Mouse (Mus musculus) c-Kit-positive CD71-positive TER-119-positive erythroid progenitor cells, embryonic 14.5 days (primary cell): ENCODE data around the gene Doc2g.
A peak's percentile ranks its signal among the peaks of the same experiment; 100 is the strongest.

ENCODE experiments used
- DNase-seq: peaks from one replicate; pipeline ENCODE4 v3.0.0-alpha.2; 2013; ENCODE audit warnings: low spot score

Doc2g gene

GRCm38 (mm10) chr19:3991562-3991961 lies 11.6 kb upstream of the Doc2g start:
- no peak for DNase-seq

GRCm38 (mm10) chr19:3991966-3992365 lies 11.1 kb upstream of the Doc2g start:
- no peak for DNase-seq

- no peak for DNase-seq
These were observed 10.7 kb upstream of the Doc2g start, which contains the start of gene Tbx10 for GRCm38 (mm10) chr19:3992416-3992815. Tbx10 (plus strand) TSS chr19:3992752.

GRCm38 (mm10) chr19:3994932-3995331 lies 8.2 kb upstream of the Doc2g start:
- DNase-seq: no peak

- no peak for DNase-seq
These were observed 7.6 kb upstream of the Doc2g start for GRCm38 (mm10) chr19:3995505-3995904.

- DNase-seq: no peak
These were observed 7.0 kb upstream of the Doc2g start for GRCm38 (mm10) chr19:3996106-3996505.

GRCm38 (mm10) chr19:3996747-3997146 lies 6.4 kb upstream of the Doc2g start:
- DNase-seq: no peak

- DNase-seq: no peak
These were observed 5.9 kb upstream of the Doc2g start for GRCm38 (mm10) chr19:3997231-3997630.

GRCm38 (mm10) chr19:3998335-3998734 lies 4.8 kb upstream of the Doc2g start:
- no peak for DNase-seq

GRCm38 (mm10) chr19:3999121-3999730 lies 3.9 kb upstream of the Doc2g start:
- no peak for DNase-seq

- peak; percentile 98 for DNase-seq
These were observed 2.8 kb upstream of the Doc2g start, which contains the start of the genes Nudt8 and Gm49405 for GRCm38 (mm10) chr19:4000119-4000900. Nudt8 (plus strand) TSS chr19:4000580. Gm49405 (plus strand) TSS chr19:4000626.

GRCm38 (mm10) chr19:4000949-4001525 lies 2.1 kb upstream of the Doc2g start:
- no peak for DNase-seq

- no peak for DNase-seq
These were observed 1.4 kb upstream of the Doc2g start for GRCm38 (mm10) chr19:4001752-4002151.

GRCm38 (mm10) chr19:4003641-4004040 lies 528 bp downstream of the Doc2g start:
- DNase-seq: no peak

GRCm38 (mm10) chr19:4004331-4004730 lies 1.2 kb downstream of the Doc2g start:
- no peak for DNase-seq

GRCm38 (mm10) chr19:4005091-4005490 lies 2.0 kb downstream of the Doc2g start:
- no peak for DNase-seq

GRCm38 (mm10) chr19:4005971-4006370 lies 2.9 kb downstream of the Doc2g start:
- no peak for DNase-seq

- DNase-seq: no peak
These were observed 8.0 kb downstream of the Doc2g start for GRCm38 (mm10) chr19:4011086-4011485.

- peak; percentile 98 for DNase-seq
These were observed 9.4 kb downstream of the Doc2g start, which contains the start of gene Ndufv1 for GRCm38 (mm10) chr19:4012432-4013022. Ndufv1 (minus strand) TSS chr19:4012806.

- DNase-seq: no peak
These were observed 10.0 kb downstream of the Doc2g start for GRCm38 (mm10) chr19:4013066-4013465.

- DNase-seq: no peak
These were observed 11.7 kb downstream of the Doc2g start for GRCm38 (mm10) chr19:4014802-4015201.

GRCm38 (mm10) chr19:4015635-4016034 lies 12.5 kb downstream of the Doc2g start:
- peak; percentile 50 for DNase-seq
